Mouse (Mus musculus) neural tube, embryonic 15.5 days (tissue): ENCODE results near the gene Cyp2s1. TPM values are rescaled to one million over a fixed set of nuclear protein-coding genes. Genes with fewer than 3 reads are reported as not detected.
A peak's percentile ranks its signal among the peaks of the same experiment; 100 is the strongest.

Source experiments
- ATAC-seq: fragments of 200-750 bp; cut with Nextera tagmentation; 2 replicates; pipeline ENCODE4 v1.8.0; 2017; ENCODE audit warnings: mild to moderate bottlenecking, moderate TSS enrichment, moderate library complexity; ENCODE audit not compliant: low FRiP score
- H3K27ac ChIP-seq: fragments of 300-500 bp; sonication (generic); replicated peaks from 2 replicates; pipeline ENCODE4 v1.5.1; 2015; ENCODE audit warnings: mild to moderate bottlenecking, inconsistent platforms
- H3K27me3 ChIP-seq: fragments of 300-500 bp; sonication (generic); replicated peaks from 2 replicates; pipeline ENCODE4 v1.6.1; 2015; ENCODE audit warnings: inconsistent platforms
- H3K36me3 ChIP-seq: fragments of 300-500 bp; sonication (generic); 2 replicates; pipeline ENCODE4 v1.6.1; 2015; ENCODE audit warnings: inconsistent platforms
- H3K4me1 ChIP-seq: fragments of 300-500 bp; sonication (generic); 2 replicates; pipeline ENCODE4 v1.6.1; 2015; ENCODE audit warnings: inconsistent platforms
- H3K4me2 ChIP-seq: fragments of 300-500 bp; sonication (generic); 2 replicates; pipeline ENCODE4 v1.6.1; 2015; ENCODE audit warnings: inconsistent platforms, mild to moderate bottlenecking, moderate library complexity
- H3K4me3 ChIP-seq: fragments of 300-500 bp; sonication (generic); replicated peaks from 2 replicates; pipeline ENCODE4 v1.5.1; 2015; ENCODE audit warnings: mild to moderate bottlenecking, inconsistent platforms
- H3K9ac ChIP-seq: fragments of 300-500 bp; sonication (generic); replicated peaks from 2 replicates; pipeline ENCODE4 v1.6.1; 2015; ENCODE audit warnings: mild to moderate bottlenecking, inconsistent platforms
- H3K9me3 ChIP-seq: fragments of 300-500 bp; sonication (generic); replicated peaks from 2 replicates; pipeline ENCODE4 v1.6.1; 2016; ENCODE audit warnings: inconsistent platforms
- WGBS: fragments of 180-500 bp; shearing (Covaris S2); methylation state at CpG from one replicate; pipeline ENCODE4 v1.1.7; 2015; ENCODE audit warnings: mixed read lengths; 5-methylcytosine and 5-hydroxymethylcytosine counted together
- polyA plus RNA-seq: library from polyadenylated mRNA; unstranded; fragments of >200 nt; fragmentation: Nextera tagmentation; extraction: Ambion mirVana; gene quantifications from 2 replicates; pipeline ENCODE4 v1.2.1, GENCODE M21; 2015

Gene Cyp2s1
- polyA plus RNA-seq, 1 experiment from 2014 or later: 2.8 TPM

DNA sequence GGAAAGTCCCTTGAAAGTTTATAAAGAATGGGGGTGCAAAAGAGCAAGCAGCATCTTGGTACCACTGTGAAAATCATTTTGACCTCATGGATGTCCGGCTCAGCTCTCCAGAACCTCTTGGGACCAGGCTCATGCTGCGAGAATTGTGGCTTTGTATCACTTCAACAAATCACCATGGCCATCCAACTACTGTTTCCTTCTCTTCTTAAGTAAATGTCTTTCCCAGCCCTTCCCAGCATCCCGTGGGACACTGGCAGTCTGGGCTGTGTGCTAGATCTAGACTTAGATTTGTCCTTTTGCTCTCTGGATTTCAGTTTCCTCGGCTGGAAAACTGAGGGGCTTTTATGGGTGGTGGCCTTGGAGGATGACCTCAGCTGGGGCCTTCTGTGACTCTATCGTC, 48.5 kb downstream of the Cyp2s1 start:
- ATAC-seq: no peak
- Histone ChIP-seq H3K9ac (no peak overlapping the region), H3K27ac (no peak overlapping the region), H3K4me3 (no peak overlapping the region), H3K4me2 (no peak overlapping the region), H3K36me3 (0 out of 2 replicates have a peak, but pooled peaks cover 3% of the 10 kb centered on the region), H3K4me1 (no peaks in the 10 kb centered on the region), H3K9me3 (no peaks in the 10 kb centered on the region), H3K27me3 (no peaks in the 10 kb centered on the region)
- 91% methylated on average over 5 of the region's 5 CpGs for WGBS

DNA sequence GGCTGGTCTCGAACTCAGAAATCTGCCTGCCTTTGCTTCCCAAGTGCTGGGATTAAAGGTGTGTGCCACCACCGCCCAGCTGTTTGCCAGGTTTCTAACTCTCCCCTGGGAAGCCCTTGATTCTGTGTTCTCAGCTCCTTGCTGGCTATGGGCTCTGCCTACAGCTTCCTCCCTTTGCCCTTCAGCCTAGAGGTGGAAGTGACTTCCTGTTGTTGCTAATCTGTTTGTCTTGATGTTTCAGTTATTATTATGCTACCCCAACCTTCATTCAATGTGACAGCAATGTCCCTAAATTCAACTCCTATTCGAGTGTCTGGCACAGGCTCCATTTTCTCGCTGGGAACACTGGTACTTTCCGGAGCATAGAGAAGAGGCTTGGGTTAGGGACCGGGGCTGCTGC, 50.6 kb downstream of the Cyp2s1 start:
- H3K27me3 ChIP-seq: no peaks in the 10 kb centered on the region
- WGBS: 84% methylated on average over 6 of the region's 6 CpGs

GRCm38 (mm10) chr7:25764221-25764620, 52.5 kb downstream of the Cyp2s1 start:
- Histone ChIP-seq H3K36me3 (no peaks in the 10 kb centered on the region), H3K27ac (no peak overlapping the region), H3K4me3 (no peak overlapping the region), H3K4me2 (no peak overlapping the region), H3K9ac (no peak overlapping the region), H3K4me1 (no peaks in the 10 kb centered on the region), H3K27me3 (no peaks in the 10 kb centered on the region), H3K9me3 (no peaks in the 10 kb centered on the region)
- 71% methylated on average over 5 of the region's 5 CpGs for WGBS
- ATAC-seq: no peak

More for the DNA sequence above, 50.6 kb downstream of the Cyp2s1 start:
- no peak overlapping the region for H3K4me2 ChIP-seq
- H3K9ac ChIP-seq: no peak overlapping the region
- no peak overlapping the region for H3K4me3 ChIP-seq
- H3K36me3 ChIP-seq: 0 out of 2 replicates have a peak, but pooled peaks cover 3% of the 10 kb centered on the region
- no peak overlapping the region for H3K27ac ChIP-seq
- ATAC-seq: no peak
- no peaks in the 10 kb centered on the region for H3K4me1 ChIP-seq
- H3K9me3 ChIP-seq: no peaks in the 10 kb centered on the region

DNA sequence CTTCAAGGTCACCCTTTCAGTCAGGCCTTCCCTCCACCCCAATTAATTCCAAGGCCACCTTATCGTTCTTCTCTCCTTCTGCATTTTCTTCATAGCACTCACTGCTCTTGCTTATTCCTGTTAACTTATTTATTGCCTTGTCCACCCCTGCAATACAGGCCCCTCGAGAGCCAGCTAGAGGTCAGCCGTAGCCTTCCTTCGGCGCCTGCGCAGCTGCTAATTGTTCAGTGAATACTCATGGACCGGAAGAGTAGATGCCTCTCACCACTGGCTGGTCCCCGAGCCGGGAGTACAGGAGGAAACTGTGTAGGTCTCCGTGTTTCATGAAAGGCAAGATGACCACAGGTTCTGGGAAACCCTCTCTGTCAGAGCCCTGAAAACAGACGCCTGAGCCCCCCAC, 53.0 kb downstream of the Cyp2s1 start:
- Histone ChIP-seq H3K27ac (no peak overlapping the region), H3K4me1 (no peaks in the 10 kb centered on the region), H3K36me3 (no peaks in the 10 kb centered on the region), H3K4me3 (no peak overlapping the region), H3K27me3 (no peaks in the 10 kb centered on the region), H3K9ac (no peak overlapping the region), H3K9me3 (no peaks in the 10 kb centered on the region), H3K4me2 (no peak overlapping the region)
- WGBS: 66% methylated on average over 11 of the region's 11 CpGs
- no peak for ATAC-seq

GRCm38 (mm10) chr7:25761354-25761753, 55.4 kb downstream of the Cyp2s1 start:
- Histone ChIP-seq H3K4me3 (no peak overlapping the region), H3K4me1 (peaks cover 2% of the 10 kb centered on the region; the same call in 1 of the 2 replicates), H3K27me3 (no peaks in the 10 kb centered on the region), H3K27ac (no peak overlapping the region), H3K4me2 (no peak overlapping the region), H3K36me3 (no peaks in the 10 kb centered on the region), H3K9ac (no peak overlapping the region), H3K9me3 (no peaks in the 10 kb centered on the region)
- no peak for ATAC-seq
- WGBS: 82% methylated on average over 10 of the region's 10 CpGs

- H3K9me3 ChIP-seq: no peaks in the 10 kb centered on the region
- H3K27ac ChIP-seq: peak overlapping the region; percentile 98
- peak overlapping the region; percentile 59 for H3K9ac ChIP-seq
- peak overlapping the region; percentile 95 for H3K4me2 ChIP-seq
- under 1% methylated on average over 18 of the region's 18 CpGs for WGBS
- peak; percentile 27; the same call in 1 of the 2 replicates for ATAC-seq
- H3K27me3 ChIP-seq: no peaks in the 10 kb centered on the region
- peak overlapping the region; percentile 94 for H3K4me3 ChIP-seq
- H3K36me3 ChIP-seq: peaks cover 11% of the 10 kb centered on the region; the same call in 1 of the 2 replicates
- H3K4me1 ChIP-seq: peaks cover 28% of the 10 kb centered on the region
Measured at GRCm38 (mm10) chr7:25756011-25756410, 60.7 kb downstream of the Cyp2s1 start.

GRCm38 (mm10) chr7:25755468-25755833, 61.3 kb downstream of the Cyp2s1 start:
- peak overlapping the region; percentile 59 for H3K9ac ChIP-seq
- peaks cover 28% of the 10 kb centered on the region for H3K4me1 ChIP-seq
- peak overlapping the region; percentile 98 for H3K27ac ChIP-seq
- peak; percentile 61 for ATAC-seq
- peak overlapping the region; percentile 95 for H3K4me2 ChIP-seq
- peaks cover 16% of the 10 kb centered on the region for H3K36me3 ChIP-seq
- H3K9me3 ChIP-seq: no peaks in the 10 kb centered on the region
- WGBS: under 1% methylated on average over 15 of the region's 15 CpGs
- H3K4me3 ChIP-seq: peak overlapping the region; percentile 94
- no peaks in the 10 kb centered on the region for H3K27me3 ChIP-seq

- peak within 1 kb of the TSS; percentile 94 for H3K4me3 ChIP-seq
- peaks cover 28% of the 10 kb centered on the region for H3K4me1 ChIP-seq
- under 1% methylated on average over 55 of the region's 55 CpGs for WGBS
- ATAC-seq: peak; percentile 93
- peak within 1 kb of the TSS; percentile 98 for H3K27ac ChIP-seq
- no peaks in the 10 kb centered on the region for H3K9me3 ChIP-seq
- H3K27me3 ChIP-seq: no peaks in the 10 kb centered on the region
- peak within 1 kb of the TSS; percentile 95 for H3K4me2 ChIP-seq
- peaks cover 20% of the 10 kb centered on the region for H3K36me3 ChIP-seq
- H3K9ac ChIP-seq: peak within 1 kb of the TSS; percentile 97
Measured at GRCm38 (mm10) chr7:25754738-25755467, 61.8 kb downstream of the Cyp2s1 start, which contains the start of gene Hnrnpul1. TSS of gene Hnrnpul1 (minus strand) at chr7:25754757.

DNA sequence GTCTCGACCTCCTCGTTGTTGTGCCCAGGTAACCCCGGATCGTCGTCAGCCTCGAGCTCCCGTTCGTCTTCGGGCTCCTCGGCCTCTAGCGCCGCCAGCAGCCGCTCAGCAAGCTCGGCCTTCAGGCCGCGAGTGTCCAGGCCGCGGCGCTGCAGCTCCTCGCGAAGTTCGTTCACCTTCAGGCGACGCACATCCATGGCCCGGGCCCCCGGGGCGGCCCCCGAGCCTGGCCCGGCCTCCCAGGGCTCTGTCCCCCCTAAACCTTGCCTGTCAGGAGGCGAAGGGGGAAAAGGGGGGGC, 62.3 kb downstream of the Cyp2s1 start:
- peak overlapping the region; percentile 94 for H3K4me2 ChIP-seq
- under 1% methylated on average over 30 of the region's 30 CpGs for WGBS
- H3K36me3 ChIP-seq: peaks cover 25% of the 10 kb centered on the region
- no peaks in the 10 kb centered on the region for H3K9me3 ChIP-seq
- ATAC-seq: no peak
- peak overlapping the region; percentile 94 for H3K4me3 ChIP-seq
- peaks cover 28% of the 10 kb centered on the region for H3K4me1 ChIP-seq
- H3K27me3 ChIP-seq: no peaks in the 10 kb centered on the region
- peak overlapping the region; percentile 98 for H3K27ac ChIP-seq
- H3K9ac ChIP-seq: peak overlapping the region; percentile 97

DNA sequence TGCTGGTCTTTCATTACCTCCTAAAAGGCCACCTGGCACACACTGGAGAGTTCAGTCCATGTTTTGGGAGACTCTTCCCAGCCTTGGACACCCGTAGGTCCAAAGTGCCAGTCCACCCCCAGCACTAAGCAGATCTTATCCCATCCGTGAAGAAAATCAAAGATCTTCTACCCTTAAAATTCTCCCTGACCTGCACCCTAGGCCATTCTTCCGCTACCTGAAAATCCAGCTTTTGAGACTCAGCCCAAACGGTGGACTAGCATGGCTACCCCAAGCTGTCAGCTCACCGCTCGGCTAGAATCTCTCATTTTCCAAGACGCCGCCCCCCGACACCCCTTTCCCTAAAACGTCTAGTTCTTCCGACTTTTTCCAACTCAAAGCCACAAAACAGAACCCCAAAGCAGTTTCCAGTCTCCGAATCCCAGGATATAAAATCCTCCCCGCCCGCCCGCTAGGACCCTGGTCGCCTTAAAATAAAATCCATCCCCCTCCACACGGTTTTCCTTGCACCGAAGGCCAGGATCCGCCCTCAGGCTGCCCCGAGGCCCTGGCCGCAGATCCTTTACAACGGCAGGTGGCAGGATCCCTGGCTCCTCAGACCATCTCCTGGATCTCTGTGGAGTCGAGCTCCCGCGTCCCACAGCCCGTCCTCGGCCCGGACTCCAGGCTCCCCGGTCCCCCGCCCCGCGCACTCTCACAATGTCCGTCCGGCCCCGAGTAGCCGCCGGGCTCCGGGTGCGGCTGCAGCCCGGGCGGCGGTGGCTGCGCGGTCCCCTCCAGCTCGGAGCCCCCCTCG, 62.9 kb downstream of the Cyp2s1 start:
- H3K9ac ChIP-seq: peak overlapping the region; percentile 97
- H3K4me3 ChIP-seq: peak overlapping the region; percentile 94
- WGBS: 1% methylated on average over 46 of the region's 46 CpGs
- no peaks in the 10 kb centered on the region for H3K9me3 ChIP-seq
- peak overlapping the region; percentile 98 for H3K27ac ChIP-seq
- peaks cover 30% of the 10 kb centered on the region for H3K36me3 ChIP-seq
- H3K4me2 ChIP-seq: peak overlapping the region; percentile 94
- no peaks in the 10 kb centered on the region for H3K27me3 ChIP-seq
- H3K4me1 ChIP-seq: peaks cover 28% of the 10 kb centered on the region
- peak; percentile 10 for ATAC-seq

DNA sequence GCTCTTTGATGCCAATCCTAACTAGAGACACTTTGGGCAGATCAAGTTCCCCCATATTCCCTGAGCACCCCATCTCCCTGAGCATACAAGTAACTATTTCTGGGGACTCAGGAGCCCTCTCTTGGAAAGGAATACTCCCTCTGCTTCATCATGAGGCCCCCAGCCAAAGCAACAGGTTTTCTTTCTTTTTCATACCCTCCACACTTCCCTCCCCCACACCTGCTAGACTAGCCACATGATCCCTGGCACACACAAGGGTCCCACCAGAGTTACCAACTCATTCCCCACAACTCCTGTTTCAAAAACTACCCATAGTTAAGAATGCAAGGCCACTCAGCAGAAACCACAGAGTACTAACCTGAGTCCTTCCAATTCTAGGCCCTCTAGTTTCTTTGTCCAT, 63.6 kb downstream of the Cyp2s1 start:
- no peak overlapping the region for H3K27ac ChIP-seq
- no peaks in the 10 kb centered on the region for H3K9me3 ChIP-seq
- no peak for ATAC-seq
- H3K4me2 ChIP-seq: peak overlapping the region; percentile 94
- peaks cover 38% of the 10 kb centered on the region for H3K36me3 ChIP-seq
- peak overlapping the region; percentile 94 for H3K4me3 ChIP-seq
- H3K4me1 ChIP-seq: peaks cover 28% of the 10 kb centered on the region
- peak overlapping the region; percentile 97 for H3K9ac ChIP-seq
- no peaks in the 10 kb centered on the region for H3K27me3 ChIP-seq
